Mouse (Mus musculus): ENCODE data around the gene Stk32b. TPM values are rescaled to one million over a fixed set of nuclear protein-coding genes. Genes with fewer than 3 reads are reported as not detected.

Gene Stk32b
- polyA plus RNA-seq, 1 experiment, result not detected

GRCm38 (mm10) chr5:37709257-37709904, 7.6 kb downstream of the Stk32b start:
- H3ac ChIP-seq (ENCODE audit: control insufficient read depth, insufficient read length), result no peak overlapping the region
- no peaks in the 10 kb centered on the region for H3K36me3 ChIP-seq (ENCODE audit: control insufficient read depth, insufficient read depth)
- no peak for TF ChIP-seq USF1 (IDR thresholded peaks at IDR 0.05; ENCODE audit: low read depth)
- no peaks in the 10 kb centered on the region for H3K79me2 ChIP-seq (ENCODE audit: control insufficient read depth, insufficient read depth)
- H3K4me2 ChIP-seq (ENCODE audit: low read depth), result no peak overlapping the region
- no peaks in the 10 kb centered on the region for H3K27me3 ChIP-seq (ENCODE audit: control insufficient read depth, insufficient read depth, insufficient read length)
- no peak overlapping the region for H3K4me3 ChIP-seq

GRCm38 (mm10) chr5:37708124-37708523, 8.8 kb downstream of the Stk32b start:
- no peaks in the 10 kb centered on the region for H3K79me2 ChIP-seq (ENCODE audit: control insufficient read depth, insufficient read depth)
- H3ac ChIP-seq (ENCODE audit: control insufficient read depth, insufficient read length), result no peak overlapping the region
- TF ChIP-seq E2F4 (IDR thresholded peaks at IDR 0.05; ENCODE audit: insufficient read depth) (no peak), TCF3 (IDR thresholded peaks at IDR 0.05; ENCODE audit: insufficient read length, low read depth) (no peak), MAX (IDR thresholded peaks at IDR 0.05; ENCODE audit: low read depth) (no peak), POLR2AphosphoS2 (IDR thresholded peaks at IDR 0.05; ENCODE audit: insufficient read length, low read depth) (no peak), REST (IDR thresholded peaks at IDR 0.05; ENCODE audit: insufficient read depth, insufficient read length) (no peak), USF1 (IDR thresholded peaks at IDR 0.05; ENCODE audit: low read depth) (no peak), MYOD1 (IDR thresholded peaks at IDR 0.05; ENCODE audit: control insufficient read depth in 1 of 3, insufficient read length in 2 of 3, low read depth in 2 of 3) (no peak), TCF12 (IDR thresholded peaks at IDR 0.05; ENCODE audit: insufficient read depth, poor library complexity, severe bottlenecking) (no peak)
- H3K36me3 ChIP-seq (ENCODE audit: control insufficient read depth, insufficient read depth), result no peaks in the 10 kb centered on the region
- no peaks in the 10 kb centered on the region for H3K27me3 ChIP-seq (ENCODE audit: control insufficient read depth, insufficient read depth, insufficient read length)
- no peak overlapping the region for H3K4me3 ChIP-seq
- no peak overlapping the region for H3K4me2 ChIP-seq (ENCODE audit: low read depth)

- H3K79me2 ChIP-seq (ENCODE audit: control insufficient read depth, insufficient read depth), result no peaks in the 10 kb centered on the region
- H3K4me2 ChIP-seq (ENCODE audit: low read depth), result no peak overlapping the region
- TF ChIP-seq SRF (IDR thresholded peaks at IDR 0.05; ENCODE audit: control insufficient read depth, insufficient read length, low read depth) (no peak), REST (IDR thresholded peaks at IDR 0.05; ENCODE audit: insufficient read depth, insufficient read length) (no peak), POLR2AphosphoS2 (IDR thresholded peaks at IDR 0.05; ENCODE audit: insufficient read length, low read depth) (no peak), MAX (IDR thresholded peaks at IDR 0.05; ENCODE audit: low read depth) (no peak)
- H3K36me3 ChIP-seq (ENCODE audit: control insufficient read depth, insufficient read depth), result no peaks in the 10 kb centered on the region
- no peak overlapping the region for H3ac ChIP-seq (ENCODE audit: control insufficient read depth, insufficient read length)
- H3K27me3 ChIP-seq (ENCODE audit: control insufficient read depth, insufficient read depth, insufficient read length), result no peaks in the 10 kb centered on the region
- no peak overlapping the region for H3K4me3 ChIP-seq
Measured at GRCm38 (mm10) chr5:37704962-37705361, 12.0 kb downstream of the Stk32b start.

- TF ChIP-seq POLR2AphosphoS2 (IDR thresholded peaks at IDR 0.05; ENCODE audit: insufficient read length, low read depth) (no peak), TCF12 (IDR thresholded peaks at IDR 0.05; ENCODE audit: insufficient read depth, poor library complexity, severe bottlenecking) (peak; percentile 7), MYOG (IDR thresholded peaks at IDR 0.05; ENCODE audit: control insufficient read depth in 1 of 3, insufficient read depth in 1 of 3, insufficient read length in 2 of 3, low read depth in 2 of 3) (peak in 1 of 3 experiments; percentile 25), TCF3 (IDR thresholded peaks at IDR 0.05; ENCODE audit: insufficient read length, low read depth) (no peak), USF1 (IDR thresholded peaks at IDR 0.05; ENCODE audit: low read depth) (peak; percentile 85), POLR2A (IDR thresholded peaks at IDR 0.05; ENCODE audit: insufficient read length, low read depth) (no peak), CEBPB (IDR thresholded peaks at IDR 0.05; ENCODE audit: insufficient read depth, poor library complexity, severe bottlenecking) (no peak), MYOD1 (IDR thresholded peaks at IDR 0.05; ENCODE audit: control insufficient read depth in 1 of 3, insufficient read length in 2 of 3, low read depth in 2 of 3) (peak; percentile 47 to 97 (median 95))
- no peak overlapping the region for H3K4me2 ChIP-seq (ENCODE audit: low read depth)
- peaks cover 20% of the 10 kb centered on the region for H3K27me3 ChIP-seq (ENCODE audit: control insufficient read depth, insufficient read depth, insufficient read length)
- H3ac ChIP-seq (ENCODE audit: control insufficient read depth, insufficient read length), result no peak overlapping the region
- no peaks in the 10 kb centered on the region for H3K79me2 ChIP-seq (ENCODE audit: control insufficient read depth, insufficient read depth)
- H3K4me3 ChIP-seq, result no peak overlapping the region
- H3K36me3 ChIP-seq (ENCODE audit: control insufficient read depth, insufficient read depth), result no peaks in the 10 kb centered on the region
Measured at GRCm38 (mm10) chr5:37699757-37700156, 17.2 kb downstream of the Stk32b start.

DNA sequence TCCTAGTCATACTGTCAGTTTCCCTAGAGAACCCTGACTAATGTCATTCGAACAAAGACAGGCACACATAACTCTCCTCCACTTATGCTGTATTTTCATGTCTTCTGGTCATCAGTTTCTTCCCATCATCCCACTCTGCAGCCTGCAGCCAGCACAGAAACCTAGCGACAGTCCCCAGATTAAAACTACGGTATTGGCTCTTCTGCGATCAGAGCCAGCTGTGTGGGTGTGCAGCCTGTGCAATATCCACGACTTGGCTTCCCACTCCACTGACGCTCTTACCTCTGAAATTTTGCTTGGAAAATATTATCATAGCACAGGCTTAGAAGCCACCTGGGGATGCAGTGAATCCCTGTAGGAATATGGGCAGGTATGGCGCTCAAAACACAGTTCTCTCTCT, 19.7 kb downstream of the Stk32b start:
- no peak overlapping the region for H3K4me3 ChIP-seq
- H3K4me2 ChIP-seq (ENCODE audit: low read depth), result no peak overlapping the region
- TF ChIP-seq E2F4 (IDR thresholded peaks at IDR 0.05; ENCODE audit: insufficient read depth), result no peak
- TF ChIP-seq TCF12 (IDR thresholded peaks at IDR 0.05; ENCODE audit: insufficient read depth, poor library complexity, severe bottlenecking), result no peak
- TF ChIP-seq TCF3 (IDR thresholded peaks at IDR 0.05; ENCODE audit: insufficient read length, low read depth), result no peak
- no peak for TF ChIP-seq POLR2AphosphoS2 (IDR thresholded peaks at IDR 0.05; ENCODE audit: insufficient read length, low read depth)
- no peak for TF ChIP-seq CEBPB (IDR thresholded peaks at IDR 0.05; ENCODE audit: insufficient read depth, poor library complexity, severe bottlenecking)
- TF ChIP-seq REST (IDR thresholded peaks at IDR 0.05; ENCODE audit: insufficient read depth, insufficient read length), result no peak
- no peak for TF ChIP-seq MYOG (IDR thresholded peaks at IDR 0.05; ENCODE audit: control insufficient read depth in 1 of 3, insufficient read depth in 1 of 3, insufficient read length in 2 of 3, low read depth in 2 of 3)
- no peaks in the 10 kb centered on the region for H3K36me3 ChIP-seq (ENCODE audit: control insufficient read depth, insufficient read depth)
- H3ac ChIP-seq (ENCODE audit: control insufficient read depth, insufficient read length), result no peak overlapping the region
- H3K27me3 ChIP-seq (ENCODE audit: control insufficient read depth, insufficient read depth, insufficient read length), result peaks cover 30% of the 10 kb centered on the region
- H3K79me2 ChIP-seq (ENCODE audit: control insufficient read depth, insufficient read depth), result no peaks in the 10 kb centered on the region

All from myocyte (in vitro differentiated cells).